Mouse (Mus musculus) cerebellum, postnatal 4 days (tissue): Measurements from ENCODE around the gene Cops2.
A peak's percentile ranks its signal among the peaks of the same experiment; 100 is the strongest.

Experiments used
- DNase-seq, 2 experiments: peaks; one replicate each; pipeline ENCODE4 v3.0.0; 2022; ENCODE audit warnings: low spot score in 2 of 2, mixed read lengths in 1 of 2

The Cops2 gene

GRCm38 (mm10) chr2:125858521-125859280, at the start of gene Cops2, which contains the start of gene Galk2:
Gene Cops2 (minus strand): TSS chr2:125859139.
Gene Galk2 (plus strand): TSS chr2:125859109.
- DNase-seq: peak; percentile 76 to 90

GRCm38 (mm10) chr2:125907580-125908255, 48.8 kb upstream of the Cops2 start:
- no peak for DNase-seq

DNA sequence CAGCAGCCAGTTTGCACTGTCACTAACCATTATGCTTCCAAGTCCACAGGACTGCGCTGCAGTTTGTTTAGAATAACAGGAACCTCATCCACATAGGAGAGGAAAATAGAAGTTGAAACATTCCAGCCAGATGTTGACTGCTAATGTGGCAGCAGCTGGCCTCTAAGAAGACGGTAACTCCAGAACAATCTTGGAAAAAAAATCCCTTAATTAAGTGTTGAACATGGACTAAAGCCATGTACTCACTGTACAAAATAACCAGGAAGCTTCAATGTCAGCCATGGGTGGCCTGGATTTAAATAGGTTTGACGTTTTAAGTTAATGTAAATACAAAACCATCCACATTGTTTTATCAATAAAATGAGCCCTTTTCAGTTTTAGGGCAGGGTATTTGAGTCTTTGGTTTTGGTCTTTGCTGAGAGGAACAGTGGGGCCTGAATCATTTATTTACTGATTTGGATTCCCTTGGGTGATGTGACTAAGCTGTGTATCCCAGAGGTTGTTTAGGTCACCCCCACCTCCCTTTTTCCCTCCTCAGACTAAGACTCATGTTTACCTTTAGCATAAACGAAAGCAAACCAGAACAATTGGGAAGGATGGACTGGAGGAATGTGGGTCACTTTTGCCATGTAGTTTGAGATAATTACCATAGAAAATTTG, 47.6 kb upstream of the Cops2 start:
- no peak for DNase-seq

DNA sequence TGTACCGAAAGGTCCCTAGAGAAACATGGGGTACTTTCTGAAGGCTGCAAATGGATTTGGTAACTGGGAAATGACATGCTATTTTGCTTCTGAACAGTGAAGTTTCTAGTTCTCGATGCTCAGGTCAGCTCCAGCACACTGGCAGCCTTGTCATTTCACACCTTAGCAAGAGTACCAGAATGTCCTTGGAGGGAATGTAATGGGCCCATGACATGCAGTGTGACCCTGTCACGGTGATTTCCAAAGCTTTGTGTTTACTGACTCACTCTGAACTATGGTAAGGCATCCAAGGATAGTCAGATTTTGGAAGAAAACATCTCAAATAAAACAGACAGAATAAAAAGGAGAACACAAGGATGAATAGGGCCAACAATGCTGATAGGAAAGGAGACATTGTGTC, 42.5 kb upstream of the Cops2 start:
- DNase-seq: no peak

DNA sequence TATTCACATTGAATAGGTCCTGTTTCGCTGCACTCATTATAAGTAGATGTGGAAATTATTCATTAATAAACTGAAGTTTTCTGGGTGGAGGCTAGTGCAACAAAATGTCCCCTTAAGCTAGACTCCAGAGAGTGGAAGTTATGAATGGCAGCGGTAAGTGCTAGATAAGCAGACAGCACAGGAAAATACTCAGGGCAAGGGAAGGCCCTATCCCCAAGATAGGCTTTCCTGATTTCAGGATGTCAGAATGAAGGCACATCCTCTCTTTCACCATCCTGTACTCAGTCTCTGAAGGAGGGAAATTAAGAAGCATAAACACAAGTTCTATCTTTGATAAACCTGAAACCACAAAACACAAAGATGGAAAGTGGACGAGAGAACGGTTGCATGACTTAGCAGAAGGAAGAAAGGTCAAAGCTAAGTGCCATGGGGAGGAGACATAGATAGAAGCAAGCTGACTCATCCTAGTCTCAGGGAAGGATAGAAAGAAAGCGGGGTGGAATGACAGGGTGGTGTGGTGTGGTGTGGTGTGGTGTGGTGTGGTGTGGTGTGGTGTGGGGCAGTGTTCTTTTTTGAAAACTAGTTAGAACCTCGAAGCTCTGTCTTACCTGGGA, 42.0 kb upstream of the Cops2 start:
- DNase-seq: no peak

- no peak for DNase-seq
Measured at GRCm38 (mm10) chr2:125896355-125896754, 37.4 kb upstream of the Cops2 start.

GRCm38 (mm10) chr2:125895099-125895498, 36.2 kb upstream of the Cops2 start:
- no peak for DNase-seq

- DNase-seq: peak in 1 of 2 experiments; percentile 18
Measured at GRCm38 (mm10) chr2:125893096-125893495, 34.2 kb upstream of the Cops2 start.

DNA sequence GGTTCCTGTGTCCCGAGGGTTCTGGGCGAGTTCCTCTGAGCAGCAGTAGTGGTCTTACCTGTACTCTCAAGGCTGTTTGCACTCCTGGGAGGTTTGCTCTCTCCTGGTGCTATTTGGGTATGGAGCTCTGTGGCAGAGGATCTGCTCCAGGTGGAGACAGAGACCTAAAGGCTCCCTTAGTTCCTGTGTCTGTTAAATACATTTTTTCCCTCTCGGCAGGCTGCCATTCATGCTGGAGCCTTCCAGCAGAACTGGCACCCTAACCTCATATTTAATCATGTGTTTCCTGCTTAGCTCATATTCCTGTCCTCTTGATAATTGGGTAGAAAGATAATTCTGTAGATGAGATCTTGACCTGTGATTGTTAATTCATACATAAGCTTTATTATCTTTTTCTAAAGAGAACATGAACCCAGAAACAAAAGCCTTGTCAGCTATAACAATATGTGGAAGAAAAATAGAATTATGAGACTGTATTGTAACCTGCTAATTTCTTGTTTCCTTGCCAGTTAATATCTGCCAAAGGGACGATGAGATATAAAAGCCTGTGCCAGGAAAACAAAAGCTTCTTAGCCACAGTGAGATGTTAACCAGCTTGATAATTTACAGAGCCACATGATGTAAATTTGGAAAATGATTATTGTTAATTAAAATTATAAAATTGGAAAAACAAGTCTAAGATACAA, 27.1 kb upstream of the Cops2 start:
- DNase-seq: no peak

GRCm38 (mm10) chr2:125870159-125870558, 11.2 kb upstream of the Cops2 start:
- DNase-seq: no peak

DNA sequence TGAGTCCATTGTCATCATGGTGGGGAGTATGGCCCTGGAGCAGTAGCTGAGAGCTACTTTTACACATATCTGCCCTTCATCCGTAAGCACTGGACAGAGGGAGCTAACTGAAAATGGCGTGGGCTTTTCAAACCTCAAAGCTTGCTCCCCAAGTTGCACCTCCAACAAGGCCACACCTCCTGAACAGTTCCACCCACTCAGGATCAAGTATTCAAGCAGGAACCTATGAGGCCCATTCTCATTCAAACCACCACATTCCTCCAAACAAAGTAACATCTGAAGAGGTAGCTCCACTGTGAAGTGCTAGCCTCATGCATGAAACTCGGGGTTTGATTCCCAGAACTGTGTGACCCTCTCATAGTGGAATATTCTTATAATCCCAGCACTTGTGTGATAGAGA, 9.4 kb upstream of the Cops2 start:
- no peak for DNase-seq

- peak; percentile 23 to 47 for DNase-seq
Measured at GRCm38 (mm10) chr2:125866058-125866740, 7.3 kb upstream of the Cops2 start.

DNA sequence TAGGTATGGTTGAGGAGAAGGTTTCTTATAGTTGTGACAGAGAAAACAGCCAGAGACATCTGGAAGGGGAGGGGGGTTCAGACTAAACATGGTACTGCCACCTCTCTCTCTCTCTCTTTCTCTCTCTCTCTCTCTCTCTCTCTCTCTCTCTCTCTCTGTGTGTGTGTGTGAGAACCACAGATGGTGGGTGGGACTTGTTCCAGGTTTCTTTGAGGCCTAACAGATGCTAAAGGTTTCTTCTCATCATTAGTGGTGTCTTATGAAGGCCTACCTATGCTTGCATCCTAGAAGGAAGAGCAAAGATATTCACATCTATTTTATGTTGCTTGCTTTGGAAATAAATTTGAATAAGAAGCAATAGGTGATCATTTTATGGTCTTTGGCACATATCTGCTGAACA, 6.6 kb upstream of the Cops2 start:
- peak in 1 of 2 experiments; percentile 3 for DNase-seq

- DNase-seq: no peak
Measured at GRCm38 (mm10) chr2:125864551-125864950, 5.6 kb upstream of the Cops2 start.

DNA sequence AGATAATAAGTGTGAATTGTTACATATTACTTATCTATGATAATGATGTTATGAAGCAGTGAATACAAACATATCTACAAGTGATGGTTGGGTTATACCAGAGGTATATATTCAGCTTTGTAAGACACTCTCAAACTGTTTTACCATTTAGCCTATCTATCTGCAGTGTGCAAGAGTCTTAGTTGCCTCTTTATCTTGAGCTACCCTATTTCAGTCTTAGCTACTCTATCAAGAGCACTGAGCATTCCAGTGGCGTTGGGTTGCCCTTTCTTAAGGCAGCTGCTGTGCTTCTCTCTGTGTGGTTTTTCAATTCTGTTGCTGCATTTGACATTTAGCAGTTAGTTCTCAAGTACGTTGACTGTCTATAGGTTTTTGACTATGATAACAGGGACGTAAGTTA, 4.9 kb upstream of the Cops2 start:
- no peak for DNase-seq

DNA sequence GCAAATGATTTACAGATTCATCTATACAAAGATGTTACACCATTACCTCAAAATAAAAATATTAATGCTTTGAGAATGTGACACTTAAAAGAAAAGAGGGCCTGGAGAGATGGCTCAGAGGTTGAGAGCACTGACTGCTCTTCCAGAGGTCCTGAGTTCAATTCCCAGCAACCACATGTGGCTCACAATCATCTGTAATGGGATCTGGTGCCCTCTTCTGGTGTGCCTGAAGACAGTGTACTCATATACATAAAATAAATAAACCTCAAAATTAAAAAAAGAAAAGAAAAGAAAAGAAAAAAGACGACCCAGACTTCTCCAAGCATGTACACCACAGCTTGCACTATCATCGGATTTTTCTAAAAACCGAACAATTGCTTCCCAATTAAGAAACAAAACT, 1.2 kb downstream of the Cops2 start:
- no peak for DNase-seq

DNA sequence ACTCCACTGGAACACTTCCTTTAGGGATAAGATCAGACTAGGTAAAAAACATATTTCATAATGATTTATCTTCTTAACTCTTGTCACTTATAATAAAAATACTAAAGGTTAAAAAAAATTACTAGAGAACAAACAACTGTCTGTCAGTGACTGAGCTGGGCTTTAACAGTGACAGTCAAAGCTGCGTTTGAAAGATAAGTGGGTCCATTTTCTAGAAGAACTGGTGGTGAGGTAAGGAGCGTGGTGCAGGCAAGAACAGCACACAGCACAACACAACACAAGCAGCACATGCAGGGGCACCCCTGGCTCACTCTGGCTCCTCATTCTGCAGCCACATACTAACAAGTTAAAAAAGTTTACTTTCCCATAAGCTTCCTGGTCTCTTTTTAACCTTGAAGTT, 7.7 kb downstream of the Cops2 start:
- DNase-seq: no peak

GRCm38 (mm10) chr2:125838708-125839284, 20.1 kb downstream of the Cops2 start:
- DNase-seq: no peak

- DNase-seq: no peak
Measured at GRCm38 (mm10) chr2:125838091-125838490, 20.8 kb downstream of the Cops2 start.

GRCm38 (mm10) chr2:125829924-125830323, 29.0 kb downstream of the Cops2 start:
- DNase-seq: no peak

GRCm38 (mm10) chr2:125827898-125828297, 31.0 kb downstream of the Cops2 start:
- DNase-seq: no peak
